Mouse (Mus musculus) cerebellum, postnatal 36 days (tissue): ENCODE data around the gene Rnf111.
"Not testable (repeated sequence)": the region's sequence is repeated elsewhere in the genome, so short reads cannot be mapped to it uniquely, and the experiment has no call there.

ENCODE experiments used
- DNase-seq, 2 experiments: peaks; one replicate each; pipeline ENCODE4 v3.0.0; 2021 to 2022; ENCODE audit warnings: mixed read lengths in 2 of 2

The Rnf111 gene

DNA sequence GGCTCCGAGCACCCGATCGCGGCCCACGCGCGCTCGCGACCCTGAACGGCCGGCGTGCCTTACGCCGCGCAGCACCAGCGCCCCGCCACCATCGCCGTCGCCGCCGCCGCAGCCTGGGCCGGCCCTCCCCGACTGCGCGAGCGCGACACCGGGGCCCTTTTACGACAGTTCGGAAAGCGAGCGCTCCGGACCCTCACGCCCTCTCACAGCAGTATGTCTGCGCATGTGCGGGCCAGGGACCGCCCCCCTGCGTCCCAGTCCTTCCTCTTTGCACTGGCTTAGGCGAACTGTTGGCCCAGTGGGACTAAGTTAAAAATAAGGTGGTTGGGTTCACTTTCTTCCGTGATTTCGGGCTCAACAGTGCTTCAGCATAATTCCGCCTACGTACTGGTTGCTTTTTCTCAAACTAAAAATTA, at the start of gene Rnf111:
Gene Rnf111, minus strand, starts transcription at position 100 of the 416 bp plus-strand sequence.
- peak; percentile 97 to 98 for DNase-seq

DNA sequence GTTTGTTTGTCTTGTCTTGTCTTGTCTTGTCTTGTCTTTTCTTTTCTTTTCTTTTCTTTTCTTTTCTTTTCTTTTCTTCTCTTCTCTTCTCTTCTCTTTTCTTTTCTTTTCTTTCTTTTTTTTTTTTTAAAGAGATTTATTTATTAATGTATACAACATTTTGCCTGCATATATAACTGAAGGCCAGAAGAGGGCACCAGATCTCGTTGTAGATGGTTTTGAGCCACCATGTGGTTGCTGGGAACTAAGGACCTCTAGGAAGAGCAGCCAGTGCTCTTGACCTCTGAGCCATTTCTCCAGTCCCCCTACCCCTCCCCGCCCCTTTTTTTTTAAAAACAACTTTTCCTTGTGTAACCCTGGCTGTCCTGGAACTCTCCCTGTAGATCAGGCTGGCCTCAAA, 48.7 kb upstream of the Rnf111 start:
- not testable (repeated sequence) for DNase-seq

GRCm38 (mm10) chr9:70551524-70551923, 48.0 kb upstream of the Rnf111 start:
- no peak for DNase-seq

GRCm38 (mm10) chr9:70548304-70548703, 44.8 kb upstream of the Rnf111 start:
- DNase-seq = no peak

GRCm38 (mm10) chr9:70546576-70546975, 43.1 kb upstream of the Rnf111 start:
- not testable (repeated sequence) for DNase-seq

DNA sequence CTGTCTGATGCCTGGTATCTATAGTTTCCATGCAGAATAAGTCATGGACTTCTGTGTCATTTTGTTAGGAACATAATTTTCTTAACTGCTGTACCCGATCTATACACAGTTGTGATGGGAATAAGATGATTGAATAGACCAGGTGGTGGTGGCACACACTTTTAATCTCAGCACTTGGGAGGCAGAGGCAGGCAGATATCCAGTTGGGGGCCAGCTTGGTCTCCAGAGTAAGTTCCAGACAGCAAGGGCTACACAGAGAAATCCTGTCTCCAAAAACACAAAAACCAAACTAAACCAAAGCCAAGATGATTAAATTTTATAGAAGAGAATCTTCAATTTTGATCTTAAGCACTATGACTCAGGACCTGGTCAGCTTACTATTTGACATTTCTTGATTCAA, 41.3 kb upstream of the Rnf111 start:
- DNase-seq = no peak

- no peak for DNase-seq
Measured at GRCm38 (mm10) chr9:70543985-70544384, 40.5 kb upstream of the Rnf111 start.

DNA sequence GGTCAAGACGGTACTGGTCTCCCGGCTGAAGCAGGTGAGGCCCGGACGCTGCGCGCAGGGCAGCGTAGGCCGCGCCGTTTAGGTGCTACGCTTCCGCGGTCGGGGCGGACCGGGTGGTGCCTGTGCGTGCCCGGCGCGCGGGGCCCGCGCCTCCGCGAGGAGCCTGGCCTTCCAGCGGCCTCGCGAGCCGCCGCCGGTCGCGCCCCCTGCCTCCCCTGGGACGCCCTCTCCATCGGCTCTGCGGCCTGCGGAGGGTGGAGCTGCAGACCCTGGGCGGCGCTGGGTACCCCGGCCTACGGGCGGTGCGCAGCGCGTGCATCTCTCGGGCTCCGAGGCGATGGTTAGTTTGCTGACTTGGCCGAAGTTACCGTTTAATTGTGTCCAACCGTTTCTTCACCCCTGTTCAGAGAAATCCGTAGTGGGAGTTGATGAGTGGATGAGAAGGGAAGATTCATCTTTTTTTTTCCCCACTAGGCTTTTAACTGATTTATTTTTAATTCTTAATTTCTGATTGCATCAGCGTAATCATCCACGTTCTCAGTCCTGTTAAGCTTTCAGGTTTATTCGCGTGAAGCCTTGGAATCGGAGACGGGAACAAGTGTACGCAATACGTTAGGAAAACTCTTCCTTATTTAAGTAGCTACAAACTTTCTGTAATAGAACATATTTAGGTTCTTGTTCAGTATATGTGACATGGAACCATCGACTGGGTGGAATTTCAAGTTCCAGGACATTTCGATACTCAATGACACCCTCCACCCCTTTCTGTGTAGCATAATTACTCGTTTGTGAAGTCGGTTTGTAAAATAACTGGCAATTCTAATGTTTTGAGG, 39.7 kb upstream of the Rnf111 start:
- DNase-seq = no peak

- peak; percentile 99 to 100 for DNase-seq
Measured at GRCm38 (mm10) chr9:70542305-70543041, 38.9 kb upstream of the Rnf111 start, which contains the start of gene Sltm. TSS of gene Sltm (plus strand) at chr9:70542754.

DNA sequence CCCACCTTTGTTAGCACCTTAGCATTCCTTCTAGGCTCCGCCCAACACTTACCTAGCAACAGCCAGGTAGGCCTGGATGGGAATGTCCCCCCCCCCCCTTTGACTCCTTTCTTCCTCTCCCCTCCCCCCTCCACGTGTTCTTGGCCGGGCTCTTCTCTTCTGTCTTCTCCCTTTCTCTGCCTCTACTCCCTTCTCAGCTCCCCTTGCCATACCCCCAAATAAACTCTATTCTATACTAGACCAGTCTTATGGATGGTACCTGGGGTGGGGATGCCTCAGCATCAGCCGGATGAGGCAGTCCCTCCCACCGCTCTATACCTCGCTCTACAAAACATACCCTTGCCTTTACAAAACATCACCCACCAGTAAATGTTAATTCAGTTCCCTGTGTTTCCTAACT, 38.1 kb upstream of the Rnf111 start:
- DNase-seq = no peak

DNA sequence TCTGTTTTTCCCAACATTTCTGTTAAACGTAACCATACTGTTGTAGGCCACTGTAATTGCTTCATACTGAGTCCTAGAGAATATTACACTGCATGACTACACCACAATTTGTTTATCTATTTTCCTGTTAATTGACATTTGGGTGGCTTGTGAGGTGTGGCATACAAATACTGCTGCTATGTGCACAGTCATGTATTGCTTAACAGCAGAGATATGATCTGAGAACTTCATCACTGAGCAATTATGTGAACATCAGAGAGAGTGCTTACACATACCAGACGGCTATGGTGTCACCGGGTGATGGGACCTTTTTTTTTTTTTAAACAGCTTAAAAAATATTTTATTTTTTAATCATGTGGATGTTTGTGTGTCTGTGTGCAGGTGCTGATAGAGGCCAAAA, 29.8 kb upstream of the Rnf111 start:
- DNase-seq = no peak

DNA sequence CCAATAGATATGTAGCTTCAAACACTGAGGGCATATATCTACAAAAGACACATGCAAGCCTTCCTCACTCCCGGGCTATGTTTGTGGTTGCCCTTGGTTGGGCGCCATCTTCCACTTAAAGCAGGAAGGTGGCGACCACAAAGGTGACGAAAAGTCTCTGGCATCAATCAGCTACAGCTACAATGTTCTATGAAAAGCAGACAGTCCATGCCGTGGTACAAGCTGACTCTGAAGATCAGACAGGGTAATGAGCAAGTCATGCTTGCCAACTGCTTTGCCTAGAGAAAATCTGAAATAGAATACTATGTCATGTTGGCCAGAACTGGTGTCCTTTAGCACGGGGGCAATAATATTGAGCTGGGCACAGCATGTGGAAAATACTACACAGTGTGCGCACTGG, 20.8 kb upstream of the Rnf111 start:
- no peak for DNase-seq

- DNase-seq = no peak
Measured at GRCm38 (mm10) chr9:70523813-70524212, 20.3 kb upstream of the Rnf111 start.

DNA sequence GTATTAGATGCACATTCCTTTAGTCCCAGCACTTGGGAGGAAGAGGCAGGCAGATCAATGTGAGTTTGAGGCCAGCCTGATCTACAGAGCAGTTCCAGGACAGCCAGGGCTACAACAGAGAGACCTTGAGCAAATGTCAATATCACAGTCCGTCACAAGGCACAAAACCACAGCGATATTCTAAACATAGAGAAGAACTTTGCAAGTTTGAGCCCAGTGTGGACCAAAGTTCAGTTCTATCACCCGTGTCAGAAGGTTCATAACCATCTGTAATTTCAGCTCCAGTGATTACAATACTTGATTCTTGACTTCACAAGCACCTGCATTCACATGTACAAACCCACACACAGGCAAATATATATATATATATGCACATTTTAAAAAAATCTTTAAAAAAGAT, 17.1 kb upstream of the Rnf111 start:
- DNase-seq = no peak

DNA sequence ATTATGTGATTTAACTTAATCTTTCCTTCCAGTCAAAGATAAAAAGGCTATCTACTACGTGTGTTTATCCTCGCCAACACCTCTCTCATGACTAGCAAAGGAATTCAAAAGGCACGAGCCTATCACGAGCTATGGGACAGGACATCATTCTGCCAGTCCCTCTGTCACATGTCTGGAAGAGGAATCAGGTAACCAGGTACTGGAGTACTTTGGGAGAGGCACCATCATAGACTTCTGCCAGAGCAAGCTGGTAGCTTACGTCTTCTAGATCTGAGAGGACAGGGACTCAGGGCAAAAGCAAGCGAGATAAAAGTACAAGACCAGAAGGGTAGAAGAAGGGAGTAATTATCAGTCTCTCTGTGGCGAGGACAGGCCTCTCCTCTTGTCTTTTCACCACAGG, 8.2 kb upstream of the Rnf111 start:
- DNase-seq = no peak

GRCm38 (mm10) chr9:70510998-70511583, 7.6 kb upstream of the Rnf111 start:
- DNase-seq = no peak

DNA sequence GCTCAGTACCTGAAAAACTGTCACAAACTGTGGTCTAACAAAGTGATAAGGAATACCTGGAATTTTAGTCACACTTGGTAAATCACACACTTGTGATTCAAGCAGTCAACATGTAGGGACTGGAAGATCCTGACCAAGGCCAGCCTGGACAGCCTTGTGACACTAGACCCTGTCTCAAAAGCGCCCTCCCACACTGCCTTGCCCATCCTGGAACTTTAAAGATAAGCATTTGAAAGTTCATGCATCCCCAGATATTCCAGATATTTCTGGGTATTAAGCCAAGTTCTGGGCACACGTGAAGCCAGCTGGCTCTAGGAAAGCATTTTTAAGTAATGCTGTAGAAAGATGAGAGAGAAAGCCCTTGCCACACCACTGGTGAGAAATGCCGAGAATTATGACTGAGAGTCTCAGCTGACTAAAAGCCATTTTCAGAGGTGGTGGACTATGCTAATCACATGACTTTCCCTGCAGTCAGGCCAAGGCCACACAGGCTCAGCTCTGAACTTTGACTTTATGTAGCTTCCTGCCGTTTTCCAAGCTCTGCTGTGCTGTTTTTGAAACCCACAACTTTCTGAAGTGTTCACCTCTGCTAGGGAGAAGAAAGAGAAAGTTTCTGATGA, 6.5 kb upstream of the Rnf111 start:
- no peak for DNase-seq

GRCm38 (mm10) chr9:70506787-70507186, 3.3 kb upstream of the Rnf111 start:
- no peak for DNase-seq

DNA sequence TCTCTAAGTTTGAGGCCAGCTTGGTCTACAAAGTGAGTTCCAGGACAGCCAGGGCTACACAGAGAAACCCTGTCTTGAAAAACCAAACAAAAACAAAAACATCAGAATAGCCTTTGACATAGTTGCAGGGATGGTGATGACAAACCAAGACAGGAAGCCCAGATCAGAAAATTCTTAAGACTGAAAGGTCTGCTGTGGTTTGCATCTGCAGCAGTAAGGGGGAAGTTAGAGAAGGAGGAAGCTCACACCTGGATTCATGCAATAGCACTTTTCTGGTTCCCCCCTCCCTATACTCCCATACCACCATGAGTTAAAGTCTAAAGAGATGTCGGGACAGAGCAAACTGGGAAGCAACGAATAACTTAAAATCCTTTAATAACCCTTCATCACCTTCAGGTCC, 2.7 kb upstream of the Rnf111 start:
- DNase-seq = no peak

DNA sequence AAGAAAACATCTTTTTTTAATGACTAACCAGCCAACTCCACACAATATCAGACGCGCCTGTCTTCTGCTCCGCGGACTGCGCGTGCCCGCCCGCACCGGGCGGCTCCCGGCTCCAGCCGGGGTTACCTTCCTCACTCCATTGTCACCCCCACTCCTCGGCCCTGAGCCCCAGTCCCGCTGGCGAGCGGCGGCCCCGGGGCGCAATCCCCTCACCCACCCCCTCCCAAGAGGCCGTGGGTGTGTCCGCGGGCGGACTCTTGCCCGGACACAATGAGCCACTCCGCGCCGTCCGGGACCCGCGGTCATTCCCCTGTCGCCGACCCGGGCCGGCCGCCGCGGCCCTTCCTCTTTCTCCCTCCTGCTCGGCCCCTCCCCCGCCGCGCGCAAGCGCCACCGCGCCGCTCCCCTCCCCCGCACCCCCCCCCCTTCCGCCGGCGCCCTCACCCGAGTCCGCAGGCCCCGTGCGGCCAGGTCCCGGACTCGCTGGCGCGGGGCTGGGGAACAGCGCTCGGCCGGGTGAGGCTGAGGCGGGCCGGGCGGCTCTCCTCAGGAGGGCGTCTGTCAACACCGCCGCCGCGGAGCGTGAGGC, 416 bp downstream of the Rnf111 start:
- DNase-seq = peak in 1 of 2 experiments; percentile 60

DNA sequence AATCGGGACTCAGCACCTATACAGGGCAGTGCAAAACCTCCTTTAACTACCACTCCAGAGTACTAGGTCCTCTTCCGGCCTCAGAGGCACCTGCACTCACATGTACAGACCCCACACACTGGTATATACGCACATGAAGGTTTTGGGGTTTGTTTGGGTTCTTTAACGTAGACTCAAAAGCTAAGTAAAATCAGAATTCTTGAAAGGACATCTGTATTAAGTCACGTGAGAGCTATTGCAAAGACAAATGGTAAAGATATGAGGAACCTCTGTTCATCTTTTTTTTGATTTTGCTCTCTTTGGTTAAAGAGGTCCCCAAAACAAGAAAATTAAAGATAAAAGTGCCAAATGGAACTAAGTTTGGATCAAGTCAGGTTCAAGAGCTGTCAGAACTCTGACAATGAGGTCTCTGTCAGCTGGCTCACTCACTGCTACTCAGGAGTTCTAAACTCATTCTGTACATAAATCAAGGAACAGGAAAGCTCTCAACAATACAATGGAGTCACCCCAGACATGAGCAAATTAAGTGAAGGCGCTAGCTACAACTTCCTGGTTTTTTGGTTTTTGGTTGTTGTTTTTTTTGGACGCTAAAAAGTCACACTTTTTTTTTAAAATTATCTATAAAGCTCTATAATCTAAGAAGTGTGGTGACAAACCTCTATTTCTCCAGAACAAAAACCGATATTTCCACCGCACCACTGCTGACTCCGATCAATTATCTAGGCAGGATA, 1.1 kb downstream of the Rnf111 start:
- DNase-seq = no peak

GRCm38 (mm10) chr9:70496990-70497389, 6.5 kb downstream of the Rnf111 start:
- no peak for DNase-seq
